Mouse (Mus musculus) retina, postnatal 1 day (tissue): ENCODE data around the gene Rprd1b.
A peak's percentile ranks its signal among the peaks of the same experiment; 100 is the strongest.

ENCODE experiments used
- DNase-seq: peaks from one replicate; pipeline ENCODE4 v3.0.0-alpha.2; 2012

Gene Rprd1b

GRCm38 (mm10) chr2:158178696-158179369 is 150.5 kb downstream of the Rprd1b start:
- peak; percentile 91 for DNase-seq

DNA sequence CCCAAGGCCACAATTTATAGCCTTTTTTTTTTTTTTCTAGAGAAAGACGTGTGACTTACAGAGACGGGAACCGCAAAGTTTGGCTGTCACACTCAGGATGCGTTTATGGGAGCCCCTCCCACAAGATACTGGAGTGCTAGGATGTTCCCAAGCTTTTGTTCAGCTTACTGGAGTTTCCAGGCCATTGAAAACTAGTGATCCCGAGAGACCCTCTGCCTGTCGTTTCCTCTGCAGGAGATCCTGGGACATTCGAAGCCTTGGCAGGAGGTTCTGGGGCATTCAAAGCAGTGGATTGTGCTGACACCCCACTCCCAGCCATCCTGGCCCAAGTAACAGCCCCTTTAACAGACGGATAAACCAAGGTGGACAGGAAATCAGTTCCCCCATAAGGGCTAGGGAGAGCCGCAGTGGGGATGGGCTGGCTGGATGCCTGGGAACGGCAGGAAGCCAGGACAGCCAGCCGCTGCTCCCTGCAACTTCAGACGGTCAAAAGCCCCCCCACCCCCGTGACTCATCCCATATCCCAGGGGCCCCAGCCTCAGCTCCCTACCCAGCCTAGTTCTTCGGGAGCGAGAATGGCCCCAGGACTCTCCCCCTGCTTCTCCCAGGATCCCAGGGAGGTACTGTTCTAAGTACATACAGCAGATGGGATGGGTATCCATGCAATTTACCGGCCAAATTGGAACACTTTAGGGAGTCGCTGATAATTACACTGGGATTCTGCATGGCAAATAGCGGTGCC is 151.2 kb downstream of the Rprd1b start:
- no peak for DNase-seq

- DNase-seq: peak; percentile 72
Measured at GRCm38 (mm10) chr2:158180797-158181196, 152.5 kb downstream of the Rprd1b start.
